ENCODE assay signal across 10 mouse cellular contexts in the genomic region with DNA sequence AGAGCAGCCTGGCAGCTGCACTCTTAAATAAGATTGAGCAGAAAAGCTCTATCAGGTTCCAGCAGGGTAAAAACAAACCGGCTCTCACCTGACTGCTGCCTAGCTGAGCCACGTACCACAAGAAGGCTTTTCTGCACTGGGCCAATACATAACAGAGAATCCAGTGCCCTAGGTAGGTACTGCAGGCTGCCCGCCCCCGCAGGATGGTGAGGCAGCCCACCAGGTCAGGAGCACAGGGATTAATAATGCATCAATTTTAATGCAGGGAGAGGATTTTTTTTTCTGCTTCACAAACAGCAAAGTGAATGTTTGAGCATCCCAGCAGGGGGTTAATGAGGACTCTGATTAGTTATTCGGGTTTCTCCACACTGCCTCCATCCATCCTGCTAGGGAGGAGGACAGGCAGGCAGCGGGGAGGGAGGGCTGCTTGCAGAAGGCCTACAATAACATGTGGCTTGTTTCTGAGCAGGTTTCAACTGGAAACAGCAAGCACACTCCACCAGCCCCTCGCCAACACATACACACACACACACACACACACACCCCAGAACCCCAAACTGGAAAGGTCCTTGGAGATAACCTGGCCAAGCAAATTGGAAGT.
DNase-seq lines count a peak whose midpoint lies in the region; ATAC-seq lines count a peak whose summit lies in the region.
"Had no signal": no experiment of that assay in that cellular context is flagged by ENCODE, and none has a peak within 500 bp of the region (broad histone marks: within the 10 kb centered on the region; RNA-seq: fewer than 3 reads in every experiment).

No protein-coding gene starts in this region.

- no peak overlapping the region for H3K27ac ChIP-seq in kidney, embryonic 14.5 days (ENCODE audit: low read depth, low read length)
- H3K27ac ChIP-seq in hindbrain, embryonic 12.5 days, result peak overlapping the region; percentile 60
- 0 out of 2 replicates have a peak overlapping the region, but pooled peaks have one; percentile 5 for H3K27ac ChIP-seq in neural tube, embryonic 12.5 days
- H3K27ac ChIP-seq: heart, embryonic 15.5 days; lung, embryonic 15.5 days had no signal

- WGBS in kidney, embryonic 14.5 days, result 44% methylated on average over 7 of the region's 7 CpGs
- WGBS in hindbrain, embryonic 12.5 days, result 34% methylated on average over 7 of the region's 7 CpGs
- 40% methylated on average over 7 of the region's 7 CpGs for WGBS in neural tube, embryonic 12.5 days

- no peak overlapping the region for H3K9ac ChIP-seq in kidney, embryonic 14.5 days (ENCODE audit: low read depth, low read length)
- H3K9ac ChIP-seq in hindbrain, embryonic 12.5 days, result no peak overlapping the region
- no peak overlapping the region for H3K9ac ChIP-seq in neural tube, embryonic 12.5 days
- H3K9ac ChIP-seq: heart, embryonic 15.5 days; lung, embryonic 15.5 days had no signal

- H3K4me1 ChIP-seq in kidney, embryonic 14.5 days (ENCODE audit: control insufficient read depth, insufficient read depth, low read length), result peaks cover 9% of the 10 kb centered on the region; the same call in 1 of the 2 replicates
- H3K4me1 ChIP-seq in hindbrain, embryonic 12.5 days, result peaks cover 31% of the 10 kb centered on the region
- H3K4me1 ChIP-seq in neural tube, embryonic 12.5 days, result peaks cover 40% of the 10 kb centered on the region
- H3K4me1 ChIP-seq: heart, embryonic 15.5 days; lung, embryonic 15.5 days had no signal

- H3K4me2 ChIP-seq in kidney, embryonic 14.5 days (replicated peaks; ENCODE audit: low read depth, low read length), result no peak overlapping the region
- no peak overlapping the region for H3K4me2 ChIP-seq in hindbrain, embryonic 12.5 days (replicated peaks)
- no peak overlapping the region for H3K4me2 ChIP-seq in neural tube, embryonic 12.5 days (replicated peaks)
- H3K4me2 ChIP-seq: heart, embryonic 15.5 days; lung, embryonic 15.5 days had no signal

- DNase-seq in kidney, postnatal 10 days, result peak; percentile 27
- DNase-seq in brain, embryonic 18.5 days (ENCODE audit: low read depth, low spot score), result peak; percentile 42
- no peak for DNase-seq in liver
- DNase-seq in ovary, adult 18-20 months (ENCODE audit: low spot score), result no peak
- DNase-seq in heart, postnatal 4 days, result no peak

- no peak overlapping the region for H3K4me3 ChIP-seq in kidney, embryonic 14.5 days (ENCODE audit: low read length)
- no peak overlapping the region for H3K4me3 ChIP-seq in hindbrain, embryonic 12.5 days
- H3K4me3 ChIP-seq in neural tube, embryonic 12.5 days, result no peak overlapping the region
- H3K4me3 ChIP-seq: heart, embryonic 15.5 days; lung, embryonic 15.5 days had no signal

- no peaks in the 10 kb centered on the region for H3K36me3 ChIP-seq in kidney, embryonic 14.5 days (ENCODE audit: control insufficient read depth, insufficient read depth, low read length)
- H3K36me3 ChIP-seq in hindbrain, embryonic 12.5 days, result no peaks in the 10 kb centered on the region
- H3K36me3 ChIP-seq in neural tube, embryonic 12.5 days, result no peaks in the 10 kb centered on the region
- H3K36me3 ChIP-seq: heart, embryonic 15.5 days; lung, embryonic 15.5 days had no signal

- no peaks in the 10 kb centered on the region for H3K9me3 ChIP-seq in kidney, embryonic 14.5 days (ENCODE audit: control insufficient read depth, low read length)
- no peaks in the 10 kb centered on the region for H3K9me3 ChIP-seq in hindbrain, embryonic 12.5 days (replicated peaks)
- H3K9me3 ChIP-seq in neural tube, embryonic 12.5 days, result no peaks in the 10 kb centered on the region
- H3K9me3 ChIP-seq: heart, embryonic 15.5 days; lung, embryonic 15.5 days had no signal

- no peaks in the 10 kb centered on the region for H3K27me3 ChIP-seq in kidney, embryonic 14.5 days (ENCODE audit: control insufficient read depth, insufficient read depth, low read length)
- H3K27me3 ChIP-seq in hindbrain, embryonic 12.5 days, result no peaks in the 10 kb centered on the region
- no peaks in the 10 kb centered on the region for H3K27me3 ChIP-seq in neural tube, embryonic 12.5 days (replicated peaks)
- H3K27me3 ChIP-seq: heart, embryonic 15.5 days; lung, embryonic 15.5 days had no signal

- ATAC-seq in kidney, embryonic 14.5 days (ENCODE audit: low FRiP score, low TSS enrichment), result no peak
- ATAC-seq in hindbrain, embryonic 12.5 days (ENCODE audit: low FRiP score), result peak; percentile 74
- ATAC-seq in neural tube, embryonic 12.5 days (ENCODE audit: low FRiP score, low read depth), result peak; percentile 76; the same call in 1 of the 2 replicates

Comparison
In these comparisons a context has a peak if more than half of its experiments do, and no peak if none do; other contexts are left out.
1. DNase-seq: peak in kidney, postnatal 10 days (single experiment) and brain, embryonic 18.5 days (single experiment); none in liver (single experiment), ovary, adult 18-20 months (single experiment) and heart, postnatal 4 days (single experiment).